Mouse (Mus musculus): Measurements from ENCODE around the gene Fads3. TPM values are rescaled to one million over a fixed set of nuclear protein-coding genes. Genes with fewer than 3 reads are reported as not detected.
A peak's percentile ranks its signal among the peaks of the same experiment; 100 is the strongest.

Gene Fads3
- polyA plus RNA-seq, 1 experiment: 341 TPM

DNA sequence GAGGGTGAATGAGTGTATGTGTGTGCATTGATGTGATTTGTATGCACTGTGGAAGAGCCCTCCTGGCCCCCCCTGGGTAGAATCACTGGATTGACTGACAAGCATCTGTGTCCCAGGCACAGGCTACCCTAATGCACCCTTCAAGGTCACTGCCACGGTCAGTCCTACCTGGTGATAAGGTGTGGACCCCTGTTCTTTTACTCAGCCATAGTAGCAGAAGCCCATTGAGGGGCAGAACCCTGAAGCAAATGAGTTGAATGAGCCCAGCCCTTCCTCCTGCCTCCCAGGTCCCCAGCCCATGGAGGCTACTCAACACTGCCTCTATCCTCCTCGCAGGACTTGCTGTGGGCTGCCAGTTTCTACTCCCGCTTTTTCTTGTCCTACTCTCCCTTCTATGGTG, 13.9 kb downstream of the Fads3 start:
- no peak for DNase-seq
- 69% methylated on average over 3 of the region's 3 CpGs for WGBS
- Histone ChIP-seq H3K4me1 (ENCODE audit: control insufficient read depth, insufficient read depth, low read length) (peaks cover 5% of the 10 kb centered on the region; the same call in 1 of the 2 replicates), H3K4me3 (replicated peaks; ENCODE audit: extremely low read depth, low read depth, low read length) (no peak overlapping the region)
- TF ChIP-seq POLR2A (IDR thresholded peaks at IDR 0.05; ENCODE audit: borderline replicate concordance, extremely low read depth, low read depth, low read length) (no peak), CTCF (IDR thresholded peaks at IDR 0.05; ENCODE audit: insufficient read depth, low read length) (no peak)

DNA sequence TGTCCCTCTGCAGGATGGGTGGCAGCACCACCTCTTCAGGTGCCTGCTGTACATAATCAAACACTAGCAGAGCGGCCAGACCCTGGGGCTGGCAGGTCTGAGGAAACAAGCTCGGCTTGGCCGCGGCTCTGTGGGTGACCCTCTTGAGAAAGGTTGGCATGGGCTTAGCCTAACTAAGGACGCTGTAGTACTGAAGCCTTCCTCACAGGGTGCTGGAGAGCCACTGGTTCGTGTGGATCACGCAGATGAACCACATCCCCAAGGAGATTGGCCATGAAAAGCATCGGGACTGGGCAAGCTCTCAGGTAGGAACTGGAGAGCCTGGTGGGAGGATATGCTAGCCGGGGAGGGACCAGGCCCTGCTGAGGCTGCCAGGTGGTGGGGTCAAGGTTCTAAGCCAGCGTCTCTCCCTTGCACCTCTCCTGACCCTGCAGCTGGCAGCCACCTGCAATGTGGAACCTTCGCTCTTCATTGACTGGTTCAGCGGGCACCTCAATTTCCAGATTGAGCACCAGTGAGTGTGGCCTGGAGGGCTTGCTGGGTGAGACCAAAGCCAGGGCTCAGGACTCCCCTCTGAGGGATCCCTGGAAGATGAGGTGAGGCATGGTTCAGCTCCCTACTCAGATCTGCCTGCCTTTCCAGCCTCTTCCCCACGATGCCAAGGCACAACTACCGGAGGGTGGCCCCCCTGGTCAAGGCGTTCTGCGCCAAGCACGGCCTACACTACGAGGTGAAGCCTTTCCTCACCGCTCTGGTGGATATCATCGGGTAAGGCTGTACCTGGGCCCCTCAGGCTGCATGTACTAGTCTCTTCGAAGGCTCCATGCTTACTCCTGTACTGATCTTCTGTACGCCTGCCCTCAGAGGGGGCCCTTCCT, 14.7 kb downstream of the Fads3 start:
- no peak for TF ChIP-seq POLR2A (IDR thresholded peaks at IDR 0.05; ENCODE audit: borderline replicate concordance, extremely low read depth, low read depth, low read length)
- TF ChIP-seq CTCF (IDR thresholded peaks at IDR 0.05; ENCODE audit: insufficient read depth, low read length): no peak
- no peak for DNase-seq
- Histone ChIP-seq H3K4me3 (replicated peaks; ENCODE audit: extremely low read depth, low read depth, low read length) (no peak overlapping the region), H3K4me1 (ENCODE audit: control insufficient read depth, insufficient read depth, low read length) (peaks cover 9% of the 10 kb centered on the region)
- WGBS: 80% methylated on average over 22 of the region's 22 CpGs

DNA sequence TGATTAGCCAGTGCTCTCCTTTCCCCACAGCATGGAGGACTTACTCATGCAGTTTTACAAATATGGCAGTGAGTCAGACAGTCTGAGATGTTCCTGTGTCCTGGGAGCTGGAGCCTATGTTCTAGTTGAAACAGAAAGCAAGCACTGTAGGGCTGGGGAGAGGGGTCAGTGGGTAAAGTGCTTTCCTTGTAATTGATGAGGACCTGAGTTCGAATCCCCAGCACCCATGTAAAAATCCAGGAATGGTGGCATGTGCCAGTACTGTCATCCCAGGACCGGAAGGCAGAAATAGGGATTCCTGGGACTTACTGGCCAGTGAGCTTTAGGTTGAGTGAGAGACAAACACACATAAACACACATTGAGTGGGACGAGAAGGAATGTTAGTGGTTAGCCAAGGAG, 15.3 kb downstream of the Fads3 start:
- Histone ChIP-seq H3K4me1 (ENCODE audit: control insufficient read depth, insufficient read depth, low read length) (peaks cover 9% of the 10 kb centered on the region), H3K4me3 (replicated peaks; ENCODE audit: extremely low read depth, low read depth, low read length) (no peak overlapping the region)
- TF ChIP-seq CTCF (IDR thresholded peaks at IDR 0.05; ENCODE audit: insufficient read depth, low read length) (no peak), POLR2A (IDR thresholded peaks at IDR 0.05; ENCODE audit: borderline replicate concordance, extremely low read depth, low read depth, low read length) (no peak)
- 69% methylated on average over 3 of the region's 3 CpGs for WGBS
- no peak for DNase-seq

DNA sequence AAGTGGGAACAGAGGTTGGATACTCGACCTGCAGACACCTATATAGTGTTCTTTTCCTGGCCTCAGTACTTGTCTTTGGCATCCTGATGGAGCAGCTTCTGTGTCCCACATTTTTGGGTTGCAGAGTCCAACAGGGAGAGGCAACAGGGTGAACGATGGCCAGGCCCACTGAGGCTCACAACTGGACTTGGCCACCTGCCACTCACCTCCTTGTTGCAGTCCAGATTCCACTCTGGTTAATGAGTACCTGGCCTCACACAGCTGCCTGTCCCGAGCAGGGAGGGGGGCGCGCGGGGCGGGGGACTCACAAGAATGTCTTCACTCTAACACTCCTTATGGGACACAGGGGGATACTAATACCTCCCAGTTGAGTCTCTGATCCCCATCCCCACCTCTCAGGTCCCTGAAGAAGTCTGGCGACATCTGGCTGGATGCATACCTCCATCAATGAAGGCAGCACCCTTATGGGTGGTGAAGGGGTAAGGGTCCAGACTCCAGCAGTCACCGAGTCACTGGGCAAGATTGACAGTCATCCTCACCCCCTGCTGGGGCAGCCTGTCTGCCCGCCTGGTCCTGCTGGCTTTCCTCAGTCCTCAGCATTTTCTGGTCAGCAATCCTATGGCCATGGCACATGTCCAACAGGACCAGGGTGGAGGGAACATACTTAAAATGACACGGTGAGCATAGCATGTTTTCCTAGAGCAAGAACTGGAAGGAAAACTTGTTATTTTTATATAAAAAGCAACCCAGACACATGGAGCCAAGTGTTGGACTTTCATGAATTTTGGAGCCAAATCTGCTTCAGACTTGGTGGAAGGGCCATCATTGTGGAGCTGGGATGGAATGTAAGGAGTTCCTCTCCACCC, 16.4 kb downstream of the Fads3 start:
- peaks cover 9% of the 10 kb centered on the region for H3K4me1 ChIP-seq (ENCODE audit: control insufficient read depth, insufficient read depth, low read length)
- H3K4me3 ChIP-seq (replicated peaks; ENCODE audit: extremely low read depth, low read depth, low read length): no peak overlapping the region
- TF ChIP-seq POLR2A (IDR thresholded peaks at IDR 0.05; ENCODE audit: borderline replicate concordance, extremely low read depth, low read depth, low read length): no peak
- TF ChIP-seq CTCF (IDR thresholded peaks at IDR 0.05; ENCODE audit: insufficient read depth, low read length): no peak
- DNase-seq: no peak
- whole genome bisulfite sequencing: 53% methylated on average over 11 of the region's 11 CpGs

DNA sequence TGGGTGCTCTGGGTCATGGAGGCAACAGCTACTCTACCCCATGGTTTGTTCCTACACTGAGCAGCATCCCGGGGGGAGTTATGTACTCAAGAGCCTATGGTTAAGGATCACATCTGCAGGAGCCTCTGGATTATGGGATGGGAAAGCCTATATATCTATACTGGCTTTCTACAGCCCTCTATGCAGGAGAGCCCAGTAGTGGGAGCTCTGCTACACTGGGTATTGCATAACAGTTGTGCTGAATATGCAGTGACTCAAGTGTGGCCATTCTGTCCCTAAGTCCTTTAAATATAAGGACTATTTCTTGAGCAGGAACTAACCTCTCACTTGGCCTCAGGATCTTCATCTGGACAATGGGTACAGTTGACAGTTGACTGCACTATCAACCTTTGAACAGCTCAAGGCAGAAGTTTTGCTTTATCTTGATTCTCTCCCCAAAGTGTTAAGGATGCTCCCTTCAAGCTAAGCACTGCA, 17.0 kb downstream of the Fads3 start:
- peaks cover 9% of the 10 kb centered on the region for H3K4me1 ChIP-seq (ENCODE audit: control insufficient read depth, insufficient read depth, low read length)
- DNase-seq: no peak
- WGBS: 56% methylated on average over 1 of the region's 1 CpGs
- TF ChIP-seq CTCF (IDR thresholded peaks at IDR 0.05; ENCODE audit: insufficient read depth, low read length): no peak
- no peak for TF ChIP-seq POLR2A (IDR thresholded peaks at IDR 0.05; ENCODE audit: borderline replicate concordance, extremely low read depth, low read depth, low read length)
- H3K4me3 ChIP-seq (replicated peaks; ENCODE audit: extremely low read depth, low read depth, low read length): no peak overlapping the region

DNA sequence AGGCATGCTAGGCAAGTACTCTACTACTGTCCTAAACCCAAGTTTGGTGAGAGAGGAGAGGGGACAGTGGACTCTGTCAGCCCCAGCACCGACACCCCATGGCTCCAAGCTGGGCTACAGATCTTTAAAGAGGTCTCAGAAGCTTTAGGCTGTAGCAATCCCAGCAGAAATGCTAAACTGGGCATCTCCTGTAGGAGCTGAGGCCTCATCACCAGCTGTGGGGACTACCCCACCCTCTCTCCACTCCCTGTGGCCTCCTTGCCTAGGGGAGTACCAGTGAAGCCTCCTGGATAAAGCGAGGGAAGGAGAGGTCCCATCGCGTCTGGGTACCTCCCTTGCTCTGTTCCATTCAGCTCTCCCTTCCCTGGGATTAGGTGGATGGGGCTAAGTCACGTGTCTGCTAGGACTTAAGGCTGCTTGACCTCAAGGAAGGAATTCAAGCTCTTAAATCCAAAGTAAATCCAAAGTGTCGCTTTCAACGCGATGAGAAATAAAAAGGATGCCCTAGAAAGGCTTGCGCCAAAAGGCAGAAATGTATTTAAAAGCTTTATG, 17.6 kb downstream of the Fads3 start:
- Histone ChIP-seq H3K4me1 (ENCODE audit: control insufficient read depth, insufficient read depth, low read length) (peaks cover 9% of the 10 kb centered on the region), H3K4me3 (replicated peaks; ENCODE audit: extremely low read depth, low read depth, low read length) (no peak overlapping the region)
- WGBS: 56% methylated on average over 9 of the region's 9 CpGs
- no peak for TF ChIP-seq CTCF (IDR thresholded peaks at IDR 0.05; ENCODE audit: insufficient read depth, low read length)
- TF ChIP-seq POLR2A (IDR thresholded peaks at IDR 0.05; ENCODE audit: borderline replicate concordance, extremely low read depth, low read depth, low read length): peak; percentile 18; the same call in 1 of the 2 replicates
- DNase-seq: no peak

DNA sequence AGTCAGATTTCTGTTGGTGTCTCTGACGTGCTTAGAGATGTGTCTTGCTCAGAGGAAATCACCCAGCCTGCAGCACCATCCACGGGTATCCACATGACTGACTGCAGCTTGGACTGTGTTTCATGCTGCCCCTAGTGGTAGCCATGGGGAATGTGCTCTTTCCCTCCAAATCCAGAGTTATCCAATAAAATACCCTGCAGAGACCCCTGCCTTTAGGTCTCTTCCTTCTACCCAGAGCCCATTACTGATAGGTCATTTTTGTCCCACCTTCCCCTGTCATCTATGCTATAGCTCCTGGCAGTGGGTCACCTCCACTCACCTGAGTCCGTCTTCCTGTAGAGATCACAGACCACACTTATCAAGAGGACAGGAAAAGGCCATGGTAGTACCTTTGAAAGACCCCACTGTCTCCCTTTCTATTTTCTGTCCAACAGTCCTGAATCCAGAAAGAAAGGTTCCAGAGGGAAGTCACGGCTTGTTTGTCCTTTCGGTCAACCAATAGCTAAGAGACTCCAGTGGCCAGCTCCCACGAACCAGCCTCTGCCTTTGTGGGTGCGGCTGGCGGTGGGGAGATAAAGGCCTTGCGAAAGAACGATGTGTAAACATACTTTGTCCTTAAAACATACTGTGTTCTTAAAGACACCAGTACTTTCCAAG, 18.7 kb downstream of the Fads3 start:
- TF ChIP-seq POLR2A (IDR thresholded peaks at IDR 0.05; ENCODE audit: borderline replicate concordance, extremely low read depth, low read depth, low read length) (peak; percentile 27; the same call in 1 of the 2 replicates), CTCF (IDR thresholded peaks at IDR 0.05; ENCODE audit: insufficient read depth, low read length) (peak; percentile 86)
- no peak for DNase-seq
- Histone ChIP-seq H3K4me1 (ENCODE audit: control insufficient read depth, insufficient read depth, low read length) (peaks cover 12% of the 10 kb centered on the region), H3K4me3 (replicated peaks; ENCODE audit: extremely low read depth, low read depth, low read length) (peak overlapping the region; percentile 43)
- WGBS: 15% methylated on average over 10 of the region's 10 CpGs

DNA sequence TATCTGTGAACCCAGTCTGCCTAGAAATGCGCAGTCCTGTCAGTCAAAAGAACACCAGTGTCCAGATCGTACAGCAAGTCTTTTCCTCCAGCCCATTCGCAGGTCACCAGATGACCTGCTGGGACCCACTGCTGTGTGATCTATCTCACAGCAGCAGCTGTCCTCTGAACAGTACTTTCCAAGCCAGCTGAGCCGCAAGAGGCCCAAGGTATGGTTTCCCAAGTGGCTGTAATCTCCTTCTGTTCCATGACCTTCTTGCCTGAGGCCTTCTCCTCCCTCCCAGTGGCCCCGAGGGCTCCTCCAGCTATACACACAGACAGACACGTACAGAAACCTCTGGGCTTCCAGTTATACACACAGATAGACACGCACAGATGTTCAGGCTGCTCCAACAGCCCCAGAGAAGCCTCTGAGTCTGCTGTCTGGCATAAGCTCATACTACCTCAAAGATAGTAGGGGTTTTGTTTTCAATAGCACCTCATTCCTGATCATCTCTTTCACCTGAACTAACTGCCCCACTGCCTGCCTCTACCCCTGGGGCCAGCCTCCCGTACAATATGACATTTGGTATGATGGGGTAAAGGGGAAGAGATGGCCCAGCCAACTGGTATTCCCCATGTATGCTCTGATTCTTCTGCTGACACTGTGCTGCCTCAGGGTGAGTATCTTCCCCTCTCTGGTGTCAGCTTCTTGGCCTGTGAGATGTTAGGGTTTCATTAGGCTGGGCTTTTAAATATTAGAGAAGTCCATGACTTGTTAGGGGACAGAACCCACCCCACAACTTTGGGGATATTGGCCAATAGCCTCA, 19.6 kb downstream of the Fads3 start:
- H3K4me3 ChIP-seq (replicated peaks; ENCODE audit: extremely low read depth, low read depth, low read length): no peak overlapping the region
- 49% methylated on average over 8 of the region's 8 CpGs for WGBS
- TF ChIP-seq POLR2A (IDR thresholded peaks at IDR 0.05; ENCODE audit: borderline replicate concordance, extremely low read depth, low read depth, low read length) (no peak), CTCF (IDR thresholded peaks at IDR 0.05; ENCODE audit: insufficient read depth, low read length) (no peak)
- H3K4me1 ChIP-seq (ENCODE audit: control insufficient read depth, insufficient read depth, low read length): peaks cover 12% of the 10 kb centered on the region
- no peak for DNase-seq
